Mouse (Mus musculus): ENCODE measurements around the gene Thpo.

The Thpo gene

GRCm38 (mm10) chr16:20723247-20723646 is 11.1 kb downstream of the Thpo start:
- no peak for DNase-seq

- DNase-seq, result no peak
Measured at GRCm38 (mm10) chr16:20722736-20723135, 11.6 kb downstream of the Thpo start.

- DNase-seq, result no peak
Measured at GRCm38 (mm10) chr16:20721808-20722207, 12.5 kb downstream of the Thpo start.

- DNase-seq, result no peak
Measured at GRCm38 (mm10) chr16:20717978-20718670, 16.2 kb downstream of the Thpo start.

- peak; percentile 98 for DNase-seq
Measured at GRCm38 (mm10) chr16:20717181-20717977, 16.9 kb downstream of the Thpo start, which contains the start of the genes Polr2h and Clcn2. Gene Polr2h (plus strand): TSS chr16:20717665. Gene Clcn2 (minus strand): TSS chr16:20717746.

GRCm38 (mm10) chr16:20716841-20717180 is 17.5 kb downstream of the Thpo start:
- no peak for DNase-seq

GRCm38 (mm10) chr16:20715976-20716840 is 18.1 kb downstream of the Thpo start:
- peak; percentile 88 for DNase-seq

- no peak for DNase-seq
Measured at GRCm38 (mm10) chr16:20715566-20715965, 18.7 kb downstream of the Thpo start.

GRCm38 (mm10) chr16:20715161-20715560 is 19.1 kb downstream of the Thpo start:
- DNase-seq, result no peak

- DNase-seq, result no peak
Measured at GRCm38 (mm10) chr16:20714307-20715080, 19.8 kb downstream of the Thpo start.

- DNase-seq, result peak; percentile 79
Measured at GRCm38 (mm10) chr16:20712889-20713288, 21.4 kb downstream of the Thpo start.

GRCm38 (mm10) chr16:20712190-20712589 is 22.1 kb downstream of the Thpo start:
- DNase-seq, result no peak

- no peak for DNase-seq
Measured at GRCm38 (mm10) chr16:20710810-20711209, 23.5 kb downstream of the Thpo start.

GRCm38 (mm10) chr16:20710370-20710769 is 23.9 kb downstream of the Thpo start:
- no peak for DNase-seq

- no peak for DNase-seq
Measured at GRCm38 (mm10) chr16:20708939-20709734, 25.2 kb downstream of the Thpo start.

GRCm38 (mm10) chr16:20708220-20708938 is 25.9 kb downstream of the Thpo start:
- DNase-seq, result no peak

GRCm38 (mm10) chr16:20706407-20707055 is 27.8 kb downstream of the Thpo start:
- peak; percentile 60 for DNase-seq

GRCm38 (mm10) chr16:20705786-20706185 is 28.5 kb downstream of the Thpo start:
- no peak for DNase-seq

GRCm38 (mm10) chr16:20703699-20704400 is 30.5 kb downstream of the Thpo start:
- peak; percentile 39 for DNase-seq

GRCm38 (mm10) chr16:20703071-20703470 is 31.2 kb downstream of the Thpo start:
- no peak for DNase-seq

All from liver (tissue).